Mouse (Mus musculus) CH12.LX (cell line): ENCODE results near the gene Esyt2. TPM values are rescaled to one million over a fixed set of nuclear protein-coding genes. Genes with fewer than 3 reads are reported as not detected.

Experiments
- DNase-seq: peaks from one replicate; pipeline ENCODE4 v3.0.0-alpha.2; 2013; ENCODE audit errors: extremely low read depth
- H3K27ac ChIP-seq: 2 replicates; pipeline ENCODE4 v1.5.1; 2012; ENCODE audit warnings: low read depth, mild to moderate bottlenecking, control low read depth, moderate library complexity; ENCODE audit not compliant: insufficient read depth
- H3K27me3 ChIP-seq: replicated peaks from 2 replicates; pipeline ENCODE3; 2012; ENCODE audit warnings: inconsistent platforms
- H3K36me3 ChIP-seq, 2 experiments: replicated peaks in 1 of 2; 2 replicates each; pipeline versions ENCODE3 to v1.6.1; 2012; ENCODE audit warnings: inconsistent platforms in 1 of 2, low read length in 1 of 2, mild to moderate bottlenecking in 1 of 2, mixed read lengths in 1 of 2, moderate library complexity in 1 of 2; ENCODE audit not compliant: control insufficient read depth in 1 of 2, insufficient read depth in 1 of 2
- H3K4me1 ChIP-seq, 2 experiments: 2 replicates each; pipeline ENCODE4 v1.6.1; 2012; ENCODE audit warnings: inconsistent platforms in 1 of 2, moderate library complexity in 1 of 2; ENCODE audit not compliant: insufficient read depth in 2 of 2, control insufficient read depth in 1 of 2
- H3K4me2 ChIP-seq: 2 replicates; pipeline ENCODE4 v1.6.1; 2012; ENCODE audit warnings: low read depth, mild to moderate bottlenecking, control low read depth; ENCODE audit not compliant: poor library complexity, insufficient read depth, severe bottlenecking
- H3K4me3 ChIP-seq, 3 experiments: fragments of 150-350 bp in 1 of 3; sonication (generic) in 1 of 3; replicated peaks in 1 of 3; 2 replicates each; pipeline versions ENCODE3 to v1.5.1; 2011 to 2012; ENCODE audit warnings: low read depth in 2 of 3, low read length in 2 of 3, mild to moderate bottlenecking in 2 of 3, moderate library complexity in 2 of 3, control low read depth in 1 of 3, improper control_type of control experiment in 1 of 3, inconsistent platforms in 1 of 3, mixed read lengths in 1 of 3; ENCODE audit not compliant: poor library complexity in 1 of 3
- H3K79me2 ChIP-seq: replicated peaks from 2 replicates; pipeline ENCODE4 v1.6.1; 2012; ENCODE audit warnings: mild to moderate bottlenecking, moderate library complexity; ENCODE audit not compliant: control insufficient read depth, poor library complexity, insufficient read depth, severe bottlenecking; ENCODE audit errors: extremely low read depth
- H3K9ac ChIP-seq: 2 replicates; pipeline ENCODE4 v1.6.1; 2012; ENCODE audit warnings: low read depth, mild to moderate bottlenecking, control low read depth, moderate library complexity; ENCODE audit not compliant: insufficient read depth
- H3K9me3 ChIP-seq: replicated peaks from 2 replicates; pipeline ENCODE3; 2012; ENCODE audit warnings: low read length, inconsistent platforms, mixed read lengths
- BHLHE40 ChIP-seq: IDR thresholded peaks from 2 replicates; pipeline ENCODE4 v1.6.1; 2011; ENCODE audit warnings: mild to moderate bottlenecking, low read depth, low read length, improper control_type of control experiment
- ELF1 ChIP-seq: IDR thresholded peaks from 2 replicates; pipeline ENCODE4 v1.6.1; 2014; ENCODE audit warnings: low read depth, mild to moderate bottlenecking, inconsistent platforms, low read length, improper control_type of control experiment
- GABPA ChIP-seq: IDR thresholded peaks from 2 replicates; pipeline ENCODE4 v1.6.1; 2012; ENCODE audit warnings: low read depth, low read length, improper control_type of control experiment, inconsistent platforms; ENCODE audit not compliant: insufficient replicate concordance
- HCFC1 ChIP-seq: IDR thresholded peaks from 2 replicates; pipeline ENCODE4 v1.6.1; 2012; ENCODE audit warnings: low read depth, mild to moderate bottlenecking, inconsistent platforms, low read length, improper control_type of control experiment
- JUND ChIP-seq: conservative IDR thresholded peaks from 2 replicates; pipeline ENCODE4 v1.6.1; 2011; ENCODE audit warnings: low read depth, low read length, improper control_type of control experiment
- MAZ ChIP-seq: IDR thresholded peaks from 2 replicates; pipeline ENCODE4 v1.6.1; 2012; ENCODE audit warnings: low read depth, mild to moderate bottlenecking, inconsistent platforms, low read length, improper control_type of control experiment, moderate library complexity
- MYC ChIP-seq: IDR thresholded peaks from 2 replicates; pipeline ENCODE4 v1.6.1; 2011; ENCODE audit warnings: low read depth, mild to moderate bottlenecking, improper control_type of control experiment, low read length
- NRF1 ChIP-seq: IDR thresholded peaks from 2 replicates; pipeline ENCODE4 v1.6.1; 2014; ENCODE audit warnings: low read depth, mild to moderate bottlenecking, inconsistent platforms, low read length, improper control_type of control experiment, moderate library complexity
- PAX5 ChIP-seq: IDR thresholded peaks from 2 replicates; pipeline ENCODE4 v1.6.1; 2012; ENCODE audit warnings: low read length, inconsistent platforms, mixed read lengths
- POLR2AphosphoS2 ChIP-seq: IDR thresholded peaks from 2 replicates; pipeline ENCODE4 v1.6.1; 2011; ENCODE audit warnings: low read depth, low read length, improper control_type of control experiment
- RCOR1 ChIP-seq: conservative IDR thresholded peaks from 2 replicates; pipeline ENCODE4 v1.6.1; 2012; ENCODE audit warnings: low read depth, mild to moderate bottlenecking, inconsistent platforms, low read length, improper control_type of control experiment
- SIN3A ChIP-seq: IDR thresholded peaks from 2 replicates; pipeline ENCODE4 v1.6.1; 2012; ENCODE audit warnings: low read length, improper control_type of control experiment, inconsistent platforms
- TBP ChIP-seq: conservative IDR thresholded peaks from 2 replicates; pipeline ENCODE4 v1.6.1; 2011; ENCODE audit warnings: low read depth, low read length, improper control_type of control experiment
- TCF12 ChIP-seq: IDR thresholded peaks from 2 replicates; pipeline ENCODE4 v1.6.1; 2014; ENCODE audit warnings: low read depth, mild to moderate bottlenecking, inconsistent platforms, low read length, improper control_type of control experiment
- UBTF ChIP-seq: IDR thresholded peaks from 2 replicates; pipeline ENCODE4 v1.6.1; 2012; ENCODE audit warnings: low read depth, mild to moderate bottlenecking, inconsistent platforms, low read length, improper control_type of control experiment, moderate library complexity
- USF2 ChIP-seq: conservative IDR thresholded peaks from 2 replicates; pipeline ENCODE4 v1.6.1; 2011; ENCODE audit warnings: low read depth, low read length, improper control_type of control experiment
- ZC3H11A ChIP-seq: IDR thresholded peaks from 2 replicates; pipeline ENCODE4 v1.6.1; 2012; ENCODE audit warnings: low read depth, mild to moderate bottlenecking, inconsistent platforms, low read length, improper control_type of control experiment
- dilution Hi-C: fragments of 300-500 bp; cut with MboI; formaldehyde crosslinking; loops from 2 replicates; pipeline ENCODE4 v1.14.3; 2020; ENCODE audit warnings: low sequenced_read_pairs; ENCODE audit not compliant: extremely low pct_unique_long_range_greater_than_20kb, extremely low pct_ligation_motif_present
- in situ Hi-C: fragments of 300-500 bp; cut with MboI; formaldehyde crosslinking; loops from 3 replicates; pipeline ENCODE4 v1.14.3; 2019; ENCODE audit warnings: low sequenced_read_pairs, low pct_ligation_motif_present, low pct_unique_long_range_greater_than_20kb, mixed read lengths
- polyA plus RNA-seq: library from polyadenylated mRNA; unstranded; fragments of >175 nt; gene quantifications from 2 replicates; pipeline ENCODE4 v1.2.1, GENCODE M21; 2012; ENCODE audit warnings: low read depth; ENCODE audit not compliant: insufficient read length
- total RNA-seq, 2 experiments: library from RNA; depleted of rRNA; stranded (reverse); fragments of 300-350 nt in 1 of 2; fragments of >200 nt in 1 of 2; gene quantifications; 2 replicates each; pipeline ENCODE4 v1.2.3; 2012 to 2014

Gene Esyt2
- total and polyA plus RNA-seq, 3 experiments: 6.9 to 12.8 (median 8.2) TPM

- in situ Hi-C loops: no loop called here
- Histone ChIP-seq H3K9me3 (no peaks in the 10 kb centered on the region), H3K36me3 (peaks cover 0 to 32% of the 10 kb centered on the region in 2 experiments), H3K79me2 (no peaks in the 10 kb centered on the region), H3K4me1 (peaks cover 3% of the 10 kb centered on the region in 2 experiments; a peak in 3 of 4 replicates), H3K4me3 (no peak overlapping the region), H3K27me3 (no peaks in the 10 kb centered on the region), H3K9ac (no peak overlapping the region), H3K4me2 (no peak overlapping the region), H3K27ac (no peak overlapping the region)
- dilution Hi-C loops: no loop called here
- DNase-seq: no peak
- TF ChIP-seq HCFC1 (no peak), TCF12 (no peak), ELF1 (no peak), SIN3A (no peak), TBP (no peak)
- TF ChIP-seq, all 38 proteins: peak for 0
Measured at GRCm38 (mm10) chr12:116231612-116232011, 49.4 kb upstream of the Esyt2 start.

DNA sequence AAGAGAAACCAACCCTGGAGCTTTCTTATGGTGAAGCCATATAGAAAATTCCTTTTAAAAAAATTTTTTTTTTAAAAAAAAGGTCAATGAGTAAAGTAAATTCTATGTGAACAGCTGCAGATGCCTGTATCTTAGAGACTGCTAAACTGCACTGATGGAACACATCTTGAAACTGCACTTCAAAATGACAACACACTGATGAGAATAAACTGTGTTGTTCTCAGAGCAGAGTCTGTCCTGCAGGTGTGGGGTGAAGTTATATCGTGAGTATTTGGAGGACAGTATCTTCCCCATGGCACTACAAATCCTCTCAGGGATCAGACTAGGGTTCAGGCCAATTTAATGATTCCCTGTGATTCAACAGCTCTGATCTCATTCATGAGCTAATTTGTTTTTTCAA lies 48.9 kb upstream of the Esyt2 start:
- Histone ChIP-seq H3K4me3 (no peak overlapping the region), H3K4me2 (no peak overlapping the region), H3K9ac (no peak overlapping the region), H3K36me3 (peaks cover 0 to 29% of the 10 kb centered on the region in 2 experiments), H3K27me3 (no peaks in the 10 kb centered on the region), H3K4me1 (peaks cover 0 to 3% of the 10 kb centered on the region in 2 experiments; a peak in 1 of 4 replicates), H3K79me2 (no peaks in the 10 kb centered on the region), H3K9me3 (no peaks in the 10 kb centered on the region), H3K27ac (no peak overlapping the region)
- DNase-seq: no peak
- in situ Hi-C loops (no loop called here), dilution Hi-C loops (no loop called here)
- TF ChIP-seq BHLHE40 (no peak), RCOR1 (no peak), ZC3H11A (no peak), POLR2AphosphoS2 (no peak), JUND (no peak), GABPA (no peak), UBTF (no peak), SIN3A (no peak), USF2 (no peak), MYC (no peak), PAX5 (no peak), NRF1 (no peak), MAZ (no peak)
